10 mouse cellular contexts compared by ENCODE assay signal in genomic region chr8:121643384-121643783, GRCm38 (mm10). TPM values are rescaled to one million over a fixed set of nuclear protein-coding genes. Genes with fewer than 3 reads are reported as not detected.
DNase-seq lines count a peak whose midpoint lies in the region; ATAC-seq lines count a peak whose summit lies in the region.
"Had no signal": no experiment of that assay in that cellular context is flagged by ENCODE, and none has a peak within 500 bp of the region (broad histone marks: within the 10 kb centered on the region; RNA-seq: fewer than 3 reads in every experiment).

No protein-coding gene starts in this region.

- no peak overlapping the region for H3K4me3 ChIP-seq in hindbrain, embryonic 13.5 days
- no peak overlapping the region for H3K4me3 ChIP-seq in hindbrain, embryonic 10.5 days
- no peak overlapping the region for H3K4me3 ChIP-seq in neural tube, embryonic 11.5 days (ENCODE audit: low read depth, low read length)
- H3K4me3 ChIP-seq: liver, embryonic 15.5 days had no signal

- H3K9ac ChIP-seq in hindbrain, embryonic 13.5 days, result peak overlapping the region; percentile 61; the same call in 1 of the 2 replicates
- H3K9ac ChIP-seq in neural tube, embryonic 11.5 days (ENCODE audit: low read length), result no peak overlapping the region; the same call in 1 of the 2 replicates
- H3K9ac ChIP-seq: liver, embryonic 15.5 days had no signal

- ATAC-seq in hindbrain, embryonic 13.5 days (ENCODE audit: low FRiP score), result no peak
- no peak for ATAC-seq in neural tube, embryonic 11.5 days (ENCODE audit: insufficient read depth, low FRiP score, low TSS enrichment)
- ATAC-seq in hematopoietic stem cell, adult 5-6 weeks (replicated peaks in 1 of 2; ENCODE audit: insufficient read depth in 1 of 2, low FRiP score in 2 of 2, low TSS enrichment in 1 of 2, low read depth in 1 of 2, poor library complexity in 2 of 2, severe bottlenecking in 2 of 2), result peak; percentile 86 to 90

- no peak for DNase-seq in hindbrain, embryonic 10.5 days (ENCODE audit: low spot score)
- no peak for DNase-seq in neural tube, embryonic 11.5 days (ENCODE audit: low spot score)
- DNase-seq in neural tube, embryonic 10.5 days (ENCODE audit: extremely low spot score, low spot score), result no peak
- no peak for DNase-seq in urinary bladder, postnatal 36 days (ENCODE audit: low spot score in 2 of 2)
- no peak for DNase-seq in lung, postnatal 25 days (ENCODE audit: low spot score)
- no peak for DNase-seq in layer of hippocampus, adult 18-20 months (ENCODE audit: low spot score in 2 of 2)
- DNase-seq: adrenal gland, adult 8-10 months had no signal

- H3K9me3 ChIP-seq in hindbrain, embryonic 13.5 days, result no peaks in the 10 kb centered on the region
- H3K9me3 ChIP-seq in hindbrain, embryonic 10.5 days, result no peaks in the 10 kb centered on the region
- H3K9me3 ChIP-seq in neural tube, embryonic 11.5 days (ENCODE audit: control insufficient read depth, low read length), result no peaks in the 10 kb centered on the region
- H3K9me3 ChIP-seq: liver, embryonic 15.5 days had no signal

- 52% methylated on average over 11 of the region's 11 CpGs for WGBS in hindbrain, embryonic 13.5 days
- 77% methylated on average over 11 of the region's 11 CpGs for WGBS in hindbrain, embryonic 10.5 days
- 83% methylated on average over 11 of the region's 11 CpGs for whole genome bisulfite sequencing in neural tube, embryonic 11.5 days

- H3K4me2 ChIP-seq in hindbrain, embryonic 13.5 days, result no peak overlapping the region
- H3K4me2 ChIP-seq in neural tube, embryonic 11.5 days (ENCODE audit: low read depth), result no peak overlapping the region
- H3K4me2 ChIP-seq: liver, embryonic 15.5 days had no signal

- H3K27ac ChIP-seq in hindbrain, embryonic 13.5 days, result peak overlapping the region; percentile 68
- no peak overlapping the region for H3K27ac ChIP-seq in hindbrain, embryonic 10.5 days
- 0 out of 2 replicates have a peak overlapping the region, but pooled peaks have one; percentile 14 for H3K27ac ChIP-seq in neural tube, embryonic 11.5 days (ENCODE audit: low read depth, low read length)
- H3K27ac ChIP-seq: liver, embryonic 15.5 days had no signal

- H3K4me1 ChIP-seq in hindbrain, embryonic 13.5 days (replicated peaks), result peaks cover 87% of the 10 kb centered on the region
- H3K4me1 ChIP-seq in hindbrain, embryonic 10.5 days (replicated peaks), result peaks cover 55% of the 10 kb centered on the region
- peaks cover 18% of the 10 kb centered on the region for H3K4me1 ChIP-seq in neural tube, embryonic 11.5 days (ENCODE audit: control insufficient read depth, insufficient read depth, low read length)

- no peaks in the 10 kb centered on the region for H3K27me3 ChIP-seq in hindbrain, embryonic 13.5 days
- H3K27me3 ChIP-seq in hindbrain, embryonic 10.5 days (ENCODE audit: insufficient read depth, poor library complexity, severe bottlenecking), result no peaks in the 10 kb centered on the region
- H3K27me3 ChIP-seq in neural tube, embryonic 11.5 days (ENCODE audit: control insufficient read depth, insufficient read depth, low read length), result no peaks in the 10 kb centered on the region

- no peaks in the 10 kb centered on the region for H3K36me3 ChIP-seq in hindbrain, embryonic 13.5 days
- H3K36me3 ChIP-seq in hindbrain, embryonic 10.5 days, result peaks cover 5% of the 10 kb centered on the region
- H3K36me3 ChIP-seq in neural tube, embryonic 11.5 days (ENCODE audit: control insufficient read depth, insufficient read depth, low read length), result no peaks in the 10 kb centered on the region
- H3K36me3 ChIP-seq: liver, embryonic 15.5 days had no signal

RNA-seq across cellular contexts. Expression of gene Zcchc14, which starts 9.3 kb away (rescaled TPM):
- 27.5 and 28.3 TPM in 2 replicates for polyA plus RNA-seq in hindbrain, embryonic 13.5 days (2015; fragmentation: Nextera tagmentation; extraction: Ambion mirVana)
- polyA plus RNA-seq in hindbrain, embryonic 10.5 days (2016; fragmentation: Nextera tagmentation; extraction: Ambion mirVana), result 14.6 and 17.3 TPM in 2 replicates
- 21.3 and 23.3 TPM in 2 replicates for polyA plus RNA-seq in neural tube, embryonic 11.5 days (2014; fragmentation: Nextera tagmentation; extraction: Ambion mirVana)
- total RNA-seq in hematopoietic stem cell, adult 5-6 weeks (2017), result 0.44 and 5.0 TPM in 2 replicates
- total RNA-seq in layer of hippocampus, adult 18-20 months (2021), result 10 to 100 TPM; 88.8 to 90.1 TPM

RNA-seq across cellular contexts. Expression of gene Map1lc3b, which starts 53.2 kb away (rescaled TPM):
- polyA plus RNA-seq in hindbrain, embryonic 13.5 days (2015; fragmentation: Nextera tagmentation; extraction: Ambion mirVana), result 372 and 374 TPM in 2 replicates
- polyA plus RNA-seq in hindbrain, embryonic 10.5 days (2016; fragmentation: Nextera tagmentation; extraction: Ambion mirVana), result 222 and 268 TPM in 2 replicates
- polyA plus RNA-seq in neural tube, embryonic 11.5 days (2014; fragmentation: Nextera tagmentation; extraction: Ambion mirVana), result 304 and 313 TPM in 2 replicates
- 121 and 148 TPM in 2 replicates for total RNA-seq in hematopoietic stem cell, adult 5-6 weeks (2017)
- 100 to 1,000 TPM; 166 to 181 TPM for total RNA-seq in layer of hippocampus, adult 18-20 months (2021)

Comparison
In these comparisons a context has a peak if more than half of its experiments do, and no peak if none do; other contexts are left out.
1. ATAC-seq: peak in hematopoietic stem cell, adult 5-6 weeks (2 of 2); none in hindbrain, embryonic 13.5 days (single experiment) and neural tube, embryonic 11.5 days (single experiment).